Mouse (Mus musculus) granulocyte monocyte progenitor cell, adult 5-6 weeks (primary cell): ENCODE measurements around the gene Olfr1234. TPM values are rescaled to one million over a fixed set of nuclear protein-coding genes. Genes with fewer than 3 reads are reported as not detected.

Source experiments
- ATAC-seq: replicated peaks from 2 replicates; pipeline ENCODE4 v1.8.0; 2016; ENCODE audit warnings: mild to moderate bottlenecking, moderate TSS enrichment, inconsistent platforms; ENCODE audit not compliant: poor library complexity, severe bottlenecking
- total RNA-seq, 2 experiments: library from RNA; stranded (forward) in 1 of 2; stranded (reverse) in 1 of 2; fragments of 200-712, 200-1000 nt in 1 of 2; fragments of >200 nt in 1 of 2; fragmentation: Nextera tagmentation in 1 of 2; gene quantifications; 2 replicates each; pipeline ENCODE4 v1.2.3; 2014 to 2017

Gene Olfr1234
- not detected in 2 replicates for total RNA-seq (2014; fragmentation: Nextera tagmentation)
- not detected in 2 replicates for total RNA-seq (2017)

- no peak for ATAC-seq
Observed at GRCm38 (mm10) chr2:89364765-89365164, at the start of gene Olfr1234. Gene Olfr1234, minus strand, starts transcription at chr2:89364865.

GRCm38 (mm10) chr2:89409576-89409975, 44.9 kb upstream of the Olfr1234 start, which contains the start of gene Olfr1238:
Gene Olfr1238, minus strand, starts transcription at chr2:89409676.
- ATAC-seq, result no peak

- ATAC-seq, result no peak
Observed at GRCm38 (mm10) chr2:89400882-89401281, 36.2 kb upstream of the Olfr1234 start.

- ATAC-seq, result no peak
Observed at GRCm38 (mm10) chr2:89342298-89342697, 22.4 kb downstream of the Olfr1234 start, which contains the start of gene Olfr1233. Gene Olfr1233, minus strand, starts transcription at chr2:89342398.

- ATAC-seq, result no peak
Observed at GRCm38 (mm10) chr2:89329575-89329974, 35.1 kb downstream of the Olfr1234 start, which contains the start of gene Olfr1232. Gene Olfr1232, minus strand, starts transcription at chr2:89329675.

Other genes with a start within 250 kb of the Olfr1234 start
- not detected in 2 replicates for gene Olfr1221, start 247.6 kb downstream of the Olfr1234 start, total RNA-seq (2014; fragmentation: Nextera tagmentation)
- gene Olfr1221, start 247.6 kb downstream of the Olfr1234 start, total RNA-seq (2017), result not detected in 2 replicates
- not detected in 2 replicates for gene Olfr1222, start 231.8 kb downstream of the Olfr1234 start, total RNA-seq (2014; fragmentation: Nextera tagmentation)
- gene Olfr1222, start 231.8 kb downstream of the Olfr1234 start, total RNA-seq (2017), result not detected in 2 replicates
- gene Olfr1223, start 213.3 kb downstream of the Olfr1234 start, total RNA-seq (2014; fragmentation: Nextera tagmentation), result not detected in 2 replicates
- not detected in 2 replicates for gene Olfr1223, start 213.3 kb downstream of the Olfr1234 start, total RNA-seq (2017)
- not detected in 2 replicates for gene Olfr1224-ps1, start 200.8 kb downstream of the Olfr1234 start, total RNA-seq (2014; fragmentation: Nextera tagmentation)
- gene Olfr1224-ps1, start 200.8 kb downstream of the Olfr1234 start, total RNA-seq (2017), result not detected in 2 replicates
- gene Olfr1225, start 190.2 kb downstream of the Olfr1234 start, total RNA-seq (2014; fragmentation: Nextera tagmentation), result not detected in 2 replicates
- gene Olfr1225, start 190.2 kb downstream of the Olfr1234 start, total RNA-seq (2017), result not detected in 2 replicates
- gene Olfr1226, start 164.8 kb downstream of the Olfr1234 start, total RNA-seq (2014; fragmentation: Nextera tagmentation), result not detected in 2 replicates
- gene Olfr1226, start 164.8 kb downstream of the Olfr1234 start, total RNA-seq (2017), result not detected in 2 replicates
- gene Olfr1228, start 110.8 kb downstream of the Olfr1234 start, total RNA-seq (2014; fragmentation: Nextera tagmentation), result not detected in 2 replicates
- gene Olfr1228, start 110.8 kb downstream of the Olfr1234 start, total RNA-seq (2017), result not detected in 2 replicates
- gene Olfr1229, start 76.9 kb downstream of the Olfr1234 start, total RNA-seq (2014; fragmentation: Nextera tagmentation), result not detected in 2 replicates
- gene Olfr1229, start 76.9 kb downstream of the Olfr1234 start, total RNA-seq (2017), result not detected in 2 replicates
- gene Olfr1230, start 67.6 kb downstream of the Olfr1234 start, total RNA-seq (2014; fragmentation: Nextera tagmentation), result not detected in 2 replicates
- gene Olfr1230, start 67.6 kb downstream of the Olfr1234 start, total RNA-seq (2017), result not detected in 2 replicates
- gene Olfr1231, start 57.8 kb downstream of the Olfr1234 start, total RNA-seq (2014; fragmentation: Nextera tagmentation), result not detected in 2 replicates
- gene Olfr1231, start 57.8 kb downstream of the Olfr1234 start, total RNA-seq (2017), result not detected in 2 replicates
- gene Olfr1232, start 35.2 kb downstream of the Olfr1234 start, total RNA-seq (2014; fragmentation: Nextera tagmentation), result not detected in 2 replicates
- gene Olfr1232, start 35.2 kb downstream of the Olfr1234 start, total RNA-seq (2017), result not detected in 2 replicates
- gene Olfr1233, start 22.5 kb downstream of the Olfr1234 start, total RNA-seq (2014; fragmentation: Nextera tagmentation), result not detected in 2 replicates
- not detected in 2 replicates for gene Olfr1233, start 22.5 kb downstream of the Olfr1234 start, total RNA-seq (2017)
- not detected in 2 replicates for gene Olfr1238, start 44.8 kb upstream of the Olfr1234 start, total RNA-seq (2014; fragmentation: Nextera tagmentation)
- not detected in 2 replicates for gene Olfr1238, start 44.8 kb upstream of the Olfr1234 start, total RNA-seq (2017)
- not detected in 2 replicates for gene Olfr1239, start 55.5 kb upstream of the Olfr1234 start, total RNA-seq (2014; fragmentation: Nextera tagmentation)
- gene Olfr1239, start 55.5 kb upstream of the Olfr1234 start, total RNA-seq (2017), result not detected in 2 replicates
- gene Olfr1240, start 78.1 kb upstream of the Olfr1234 start, total RNA-seq (2014; fragmentation: Nextera tagmentation), result not detected in 2 replicates
- not detected in 2 replicates for gene Olfr1240, start 78.1 kb upstream of the Olfr1234 start, total RNA-seq (2017)
- gene Olfr1241, start 122.3 kb upstream of the Olfr1234 start, total RNA-seq (2014; fragmentation: Nextera tagmentation), result not detected in 2 replicates
- gene Olfr1241, start 122.3 kb upstream of the Olfr1234 start, total RNA-seq (2017), result not detected in 2 replicates
- gene Olfr1242, start 133.5 kb upstream of the Olfr1234 start, total RNA-seq (2014; fragmentation: Nextera tagmentation), result not detected in 2 replicates
- not detected in 2 replicates for gene Olfr1242, start 133.5 kb upstream of the Olfr1234 start, total RNA-seq (2017)
- not detected in 2 replicates for gene Olfr1243, start 166.6 kb upstream of the Olfr1234 start, total RNA-seq (2014; fragmentation: Nextera tagmentation)
- not detected in 2 replicates for gene Olfr1243, start 166.6 kb upstream of the Olfr1234 start, total RNA-seq (2017)
- gene Olfr1245, start 213.6 kb upstream of the Olfr1234 start, total RNA-seq (2014; fragmentation: Nextera tagmentation), result not detected in 2 replicates
- not detected in 2 replicates for gene Olfr1245, start 213.6 kb upstream of the Olfr1234 start, total RNA-seq (2017)
- not detected in 2 replicates for gene Olfr1246, start 228.3 kb upstream of the Olfr1234 start, total RNA-seq (2014; fragmentation: Nextera tagmentation)
- not detected in 2 replicates for gene Olfr1246, start 228.3 kb upstream of the Olfr1234 start, total RNA-seq (2017)
- gene Olfr1247, start 249.3 kb upstream of the Olfr1234 start, total RNA-seq (2014; fragmentation: Nextera tagmentation), result not detected in 2 replicates
- not detected in 2 replicates for gene Olfr1247, start 249.3 kb upstream of the Olfr1234 start, total RNA-seq (2017)